Mouse (Mus musculus): ENCODE measurements at regions not wholly inside any gene's neighbourhood (a gene's known extent, or its start where the extent isn't known, plus 50 kb on each side); places are given as distances from the start of the nearest gene placed in this dataset.

DNA sequence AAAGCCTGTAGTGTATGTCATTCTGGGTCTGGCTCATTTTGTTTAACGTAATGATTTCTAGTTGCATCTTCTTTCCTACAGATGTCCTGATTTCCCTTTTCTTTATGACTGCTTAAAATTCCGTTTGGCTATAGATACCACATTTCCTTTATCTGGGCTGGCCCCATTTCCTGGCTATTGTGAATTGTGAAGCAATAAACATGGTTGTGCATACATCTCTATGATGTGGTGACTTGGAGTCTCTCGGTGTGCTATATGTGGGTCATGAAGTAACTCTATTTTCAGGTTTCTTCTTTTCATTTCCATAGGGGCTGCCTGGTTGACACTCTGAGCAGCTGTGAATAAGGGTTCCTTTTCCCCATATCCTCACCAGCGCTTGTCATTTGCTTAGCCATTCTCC, 336.7 kb upstream of the Tbl1xr1 start:
- no peak for TF ChIP-seq POLR2A (IDR thresholded peaks at IDR 0.05; ENCODE audit: extremely low read depth, insufficient read depth, low read length)
- no peak for TF ChIP-seq CTCF (IDR thresholded peaks at IDR 0.05; ENCODE audit: low read depth, low read length)
